ENCODE assay signal across 16 mouse cellular contexts in genomic region chr17:16588791-16589190, GRCm38 (mm10).
"Had no signal": no experiment of that assay in that cellular context is flagged by ENCODE, and none has a peak within 500 bp of the region (broad histone marks: within the 10 kb centered on the region; RNA-seq: fewer than 3 reads in every experiment).

No protein-coding gene starts in this region.

- H3K4me1 ChIP-seq: neural tube, embryonic 13.5 days; neural tube, embryonic 15.5 days; stomach, embryonic 15.5 days had no signal

- H3K27me3 ChIP-seq: neural tube, embryonic 13.5 days; neural tube, embryonic 15.5 days; stomach, embryonic 15.5 days had no signal

- H3K9me3 ChIP-seq: neural tube, embryonic 13.5 days; neural tube, embryonic 15.5 days; stomach, embryonic 15.5 days had no signal

- H3K36me3 ChIP-seq: neural tube, embryonic 13.5 days; neural tube, embryonic 15.5 days; stomach, embryonic 15.5 days had no signal

- H3K27ac ChIP-seq: neural tube, embryonic 13.5 days; neural tube, embryonic 15.5 days; stomach, embryonic 15.5 days; stomach, postnatal 0 days had no signal

- H3K4me3 ChIP-seq: neural tube, embryonic 13.5 days; neural tube, embryonic 15.5 days; stomach, embryonic 15.5 days had no signal

- H3K9ac ChIP-seq: neural tube, embryonic 13.5 days; neural tube, embryonic 15.5 days; stomach, embryonic 15.5 days had no signal

- H3K4me2 ChIP-seq: neural tube, embryonic 13.5 days; neural tube, embryonic 15.5 days; stomach, embryonic 15.5 days had no signal

- DNase-seq: retina, postnatal 1 day; right cerebral cortex, adult 18-20 months; right cerebral cortex, postnatal 14 days; right cerebral cortex, postnatal 25 days; right cerebral cortex, postnatal 4 days; spleen, adult 18-20 months; thymus, adult 18-20 months; thymus, adult 2 months; thymus, postnatal 14 days; thymus, postnatal 25 days; thymus, postnatal 36 days; thymus, postnatal 4 days had no signal
